Mouse (Mus musculus) intestine, embryonic 16.5 days (tissue): ENCODE measurements around the gene Usf2. TPM values are rescaled to one million over a fixed set of nuclear protein-coding genes. Genes with fewer than 3 reads are reported as not detected.

Experiments used
- ATAC-seq: fragments of 200-750 bp; cut with Nextera tagmentation; 2 replicates; pipeline ENCODE4 v1.8.0; 2017; ENCODE audit warnings: moderate TSS enrichment, moderate library complexity
- H3K27ac ChIP-seq: fragments of 300-500 bp; sonication (generic); 2 replicates; pipeline ENCODE4 v1.5.1; 2014; ENCODE audit warnings: mild to moderate bottlenecking, low read length
- H3K27me3 ChIP-seq: fragments of 300-500 bp; sonication (generic); replicated peaks from 2 replicates; pipeline ENCODE4 v1.6.1; 2014; ENCODE audit warnings: low read length, control low read depth, mixed read lengths; ENCODE audit not compliant: control insufficient read depth, insufficient read depth
- H3K36me3 ChIP-seq: fragments of 300-500 bp; sonication (generic); 2 replicates; pipeline ENCODE4 v1.6.1; 2014; ENCODE audit warnings: low read length, control low read depth; ENCODE audit not compliant: control insufficient read depth, insufficient read depth
- H3K4me1 ChIP-seq: fragments of 300-500 bp; sonication (generic); 2 replicates; pipeline ENCODE4 v1.6.1; 2014; ENCODE audit warnings: low read length, control low read depth, mixed read lengths; ENCODE audit not compliant: control insufficient read depth, insufficient read depth
- H3K4me2 ChIP-seq: fragments of 300-500 bp; sonication (generic); 2 replicates; pipeline ENCODE4 v1.6.1; 2014; ENCODE audit warnings: low read depth, low read length, control low read depth
- H3K4me3 ChIP-seq: fragments of 300-500 bp; sonication (generic); 2 replicates; pipeline ENCODE4 v1.5.1; 2014; ENCODE audit warnings: mild to moderate bottlenecking, low read length
- H3K9ac ChIP-seq: fragments of 300-500 bp; sonication (generic); 2 replicates; pipeline ENCODE4 v1.6.1; 2014; ENCODE audit warnings: low read depth, low read length
- H3K9me3 ChIP-seq: fragments of 300-500 bp; sonication (generic); 2 replicates; pipeline ENCODE4 v1.6.1; 2016; ENCODE audit warnings: low read length, control low read depth; ENCODE audit not compliant: control insufficient read depth
- WGBS: fragments of 180-500 bp; shearing (Covaris S2); extraction: QIAGEN DNeasy Blood & Tissue Kit; methylation state at CpG from one replicate; pipeline ENCODE4 v1.1.7; 2014; 5-methylcytosine and 5-hydroxymethylcytosine counted together
- polyA plus RNA-seq: library from polyadenylated mRNA; unstranded; fragments of >200 nt; fragmentation: Nextera tagmentation; extraction: Ambion mirVana; gene quantifications from 2 replicates; pipeline ENCODE4 v1.2.1, GENCODE M21; 2015

Usf2 gene
- polyA plus RNA-seq, 1 experiment from 2014 or later = 13.3 TPM

- H3K4me1 ChIP-seq = peaks cover 13% of the 10 kb centered on the region; the same call in 1 of the 2 replicates
- H3K4me3 ChIP-seq = peak within 1 kb of the TSS; percentile 67
- ATAC-seq = peak; percentile 95
- peaks cover 5% of the 10 kb centered on the region for H3K27me3 ChIP-seq
- H3K9ac ChIP-seq = peak within 1 kb of the TSS; percentile 77
- H3K36me3 ChIP-seq = peaks cover 3% of the 10 kb centered on the region; the same call in 1 of the 2 replicates
- 0 out of 2 replicates have a peak, but pooled peaks cover 2% of the 10 kb centered on the region for H3K9me3 ChIP-seq
- WGBS = under 1% methylated on average over 36 of the region's 37 CpGs
- H3K4me2 ChIP-seq = peak within 1 kb of the TSS; percentile 64
- H3K27ac ChIP-seq = peak within 1 kb of the TSS; percentile 93
Observed at GRCm38 (mm10) chr7:30973501-30974289, 17.1 kb upstream of the Usf2 start, which contains the start of gene Fam187b. TSS of gene Fam187b (plus strand) at chr7:30973790.

GRCm38 (mm10) chr7:30973251-30973500 is 16.6 kb upstream of the Usf2 start, which contains the start of gene Lsr:
TSS of gene Lsr (minus strand) at chr7:30973464.
- Histone ChIP-seq H3K4me3 (peak within 1 kb of the TSS; percentile 67), H3K36me3 (peaks cover 3% of the 10 kb centered on the region; the same call in 1 of the 2 replicates), H3K27ac (peak within 1 kb of the TSS; percentile 93), H3K27me3 (peaks cover 5% of the 10 kb centered on the region), H3K4me1 (peaks cover 13% of the 10 kb centered on the region; the same call in 1 of the 2 replicates), H3K4me2 (peak within 1 kb of the TSS; percentile 64), H3K9ac (peak within 1 kb of the TSS; percentile 77), H3K9me3 (no peaks in the 10 kb centered on the region)
- WGBS = 0% methylated on average over 18 of the region's 19 CpGs
- ATAC-seq = peak; percentile 90

- WGBS = 5% methylated on average over 41 of the region's 41 CpGs
- H3K4me3 ChIP-seq = peak overlapping the region; percentile 67
- H3K36me3 ChIP-seq = peaks cover 3% of the 10 kb centered on the region; the same call in 1 of the 2 replicates
- peak; percentile 54 for ATAC-seq
- peak overlapping the region; percentile 77 for H3K9ac ChIP-seq
- H3K4me2 ChIP-seq = peak overlapping the region; percentile 64
- H3K27ac ChIP-seq = peak overlapping the region; percentile 93
- no peaks in the 10 kb centered on the region for H3K9me3 ChIP-seq
- H3K4me1 ChIP-seq = peaks cover 13% of the 10 kb centered on the region; the same call in 1 of the 2 replicates
- peaks cover 5% of the 10 kb centered on the region for H3K27me3 ChIP-seq
Observed at GRCm38 (mm10) chr7:30972426-30973250, 16.0 kb upstream of the Usf2 start.

GRCm38 (mm10) chr7:30971901-30972300 is 15.3 kb upstream of the Usf2 start:
- H3K36me3 ChIP-seq = peaks cover 3% of the 10 kb centered on the region; the same call in 1 of the 2 replicates
- peak overlapping the region; percentile 67 for H3K4me3 ChIP-seq
- H3K4me2 ChIP-seq = peak overlapping the region; percentile 64
- H3K9me3 ChIP-seq = no peaks in the 10 kb centered on the region
- H3K9ac ChIP-seq = peak overlapping the region; percentile 77
- ATAC-seq = no peak
- 0 out of 2 replicates have a peak overlapping the region, but pooled peaks have one; percentile 21 for H3K27ac ChIP-seq
- peaks cover 13% of the 10 kb centered on the region; the same call in 1 of the 2 replicates for H3K4me1 ChIP-seq
- peaks cover 5% of the 10 kb centered on the region for H3K27me3 ChIP-seq
- 73% methylated on average over 15 of the region's 15 CpGs for whole genome bisulfite sequencing

- no peak overlapping the region for H3K4me3 ChIP-seq
- H3K27ac ChIP-seq = no peak overlapping the region
- WGBS = 74% methylated on average over 4 of the region's 4 CpGs
- no peak overlapping the region for H3K9ac ChIP-seq
- H3K4me1 ChIP-seq = peaks cover 13% of the 10 kb centered on the region; the same call in 1 of the 2 replicates
- peaks cover 5% of the 10 kb centered on the region; the same call in 1 of the 2 replicates for H3K36me3 ChIP-seq
- no peak for ATAC-seq
- H3K4me2 ChIP-seq = no peak overlapping the region
- H3K27me3 ChIP-seq = peaks cover 5% of the 10 kb centered on the region
- no peaks in the 10 kb centered on the region for H3K9me3 ChIP-seq
Observed at GRCm38 (mm10) chr7:30969174-30969573, 12.6 kb upstream of the Usf2 start.

GRCm38 (mm10) chr7:30968611-30969010 is 12.0 kb upstream of the Usf2 start:
- peaks cover 12% of the 10 kb centered on the region; the same call in 1 of the 2 replicates for H3K4me1 ChIP-seq
- ATAC-seq = no peak
- WGBS = 86% methylated on average over 8 of the region's 8 CpGs

GRCm38 (mm10) chr7:30966657-30967056 is 10.1 kb upstream of the Usf2 start:
- Histone ChIP-seq H3K4me2 (no peak overlapping the region), H3K9ac (peak overlapping the region; percentile 8; the same call in 1 of the 2 replicates), H3K27ac (no peak overlapping the region), H3K4me1 (peaks cover 3% of the 10 kb centered on the region; the same call in 1 of the 2 replicates), H3K9me3 (no peaks in the 10 kb centered on the region), H3K4me3 (no peak overlapping the region), H3K36me3 (peaks cover 8% of the 10 kb centered on the region; the same call in 1 of the 2 replicates), H3K27me3 (no peaks in the 10 kb centered on the region)
- ATAC-seq = no peak
- 80% methylated on average over 3 of the region's 3 CpGs for WGBS

More at GRCm38 (mm10) chr7:30968611-30969010, 12.0 kb upstream of the Usf2 start:
- peaks cover 5% of the 10 kb centered on the region for H3K27me3 ChIP-seq
- no peak overlapping the region for H3K9ac ChIP-seq
- H3K27ac ChIP-seq = no peak overlapping the region
- peaks cover 5% of the 10 kb centered on the region; the same call in 1 of the 2 replicates for H3K36me3 ChIP-seq
- H3K4me2 ChIP-seq = no peak overlapping the region
- no peaks in the 10 kb centered on the region for H3K9me3 ChIP-seq
- H3K4me3 ChIP-seq = no peak overlapping the region

- Histone ChIP-seq H3K4me3 (no peak overlapping the region), H3K4me1 (no peaks in the 10 kb centered on the region), H3K36me3 (peaks cover 7% of the 10 kb centered on the region; the same call in 1 of the 2 replicates), H3K9ac (no peak overlapping the region), H3K4me2 (no peak overlapping the region), H3K27me3 (no peaks in the 10 kb centered on the region), H3K9me3 (no peaks in the 10 kb centered on the region), H3K27ac (no peak overlapping the region)
- no peak for ATAC-seq
- WGBS = 84% methylated on average over 14 of the region's 14 CpGs
Observed at GRCm38 (mm10) chr7:30965677-30966076, 9.1 kb upstream of the Usf2 start.

GRCm38 (mm10) chr7:30964366-30964765 is 7.8 kb upstream of the Usf2 start:
- Histone ChIP-seq H3K27me3 (no peaks in the 10 kb centered on the region), H3K4me3 (no peak overlapping the region), H3K4me2 (no peak overlapping the region), H3K36me3 (0 out of 2 replicates have a peak, but pooled peaks cover 6% of the 10 kb centered on the region), H3K27ac (no peak overlapping the region), H3K4me1 (no peaks in the 10 kb centered on the region), H3K9ac (no peak overlapping the region), H3K9me3 (no peaks in the 10 kb centered on the region)
- WGBS = 81% methylated on average over 7 of the region's 7 CpGs
- ATAC-seq = no peak
